Mouse (Mus musculus) megakaryocyte, embryonic 14.5 days (primary cell): ENCODE data around the gene Babam2. TPM values are rescaled to one million over a fixed set of nuclear protein-coding genes. Genes with fewer than 3 reads are reported as not detected.

ENCODE experiments used
- H3K27me3 ChIP-seq: replicated peaks from 2 replicates; pipeline ENCODE3; 2012; ENCODE audit warnings: inconsistent platforms
- H3K36me3 ChIP-seq: replicated peaks from 2 replicates; pipeline ENCODE3; 2012; ENCODE audit warnings: low read length, inconsistent platforms, mixed read lengths
- H3K4me1 ChIP-seq: 2 replicates; pipeline ENCODE4 v1.6.1; 2012; ENCODE audit warnings: inconsistent platforms
- H3K4me3 ChIP-seq: replicated peaks from 2 replicates; pipeline ENCODE3; 2012; ENCODE audit warnings: moderate library complexity, mild to moderate bottlenecking, inconsistent platforms
- H3K9me3 ChIP-seq: 2 replicates; pipeline ENCODE4 v1.6.1; 2012; ENCODE audit warnings: inconsistent platforms
- FLI1 ChIP-seq: IDR thresholded peaks from 2 replicates; pipeline ENCODE4 v1.6.1; 2012; ENCODE audit warnings: low read length, inconsistent platforms, mixed read lengths
- GATA1 ChIP-seq: IDR thresholded peaks from 3 replicates; pipeline ENCODE4 v1.6.1; 2012; ENCODE audit warnings: mixed read lengths, low read length, inconsistent platforms, borderline replicate concordance
- polyA plus RNA-seq: library from polyadenylated mRNA; stranded (reverse); fragments of >175 nt; gene quantifications from 2 replicates; pipeline ENCODE4 v1.2.3, GENCODE M21; 2012; ENCODE audit warnings: low replicate concordance; ENCODE audit not compliant: insufficient read depth

Babam2 gene
- polyA plus RNA-seq, 1 experiment, result 87.2 TPM

GRCm38 (mm10) chr5:31823673-31824072 is 126.2 kb downstream of the Babam2 start:
- H3K9me3 ChIP-seq, result no peaks in the 10 kb centered on the region
- H3K4me1 ChIP-seq, result peaks cover 19% of the 10 kb centered on the region
- H3K27me3 ChIP-seq, result no peaks in the 10 kb centered on the region
- TF ChIP-seq GATA1 (no peak), FLI1 (no peak)
- no peak overlapping the region for H3K4me3 ChIP-seq
- H3K36me3 ChIP-seq, result peaks cover 53% of the 10 kb centered on the region

- Histone ChIP-seq H3K36me3 (peaks cover 54% of the 10 kb centered on the region), H3K4me1 (peaks cover 22% of the 10 kb centered on the region), H3K4me3 (no peak overlapping the region), H3K9me3 (no peaks in the 10 kb centered on the region), H3K27me3 (no peaks in the 10 kb centered on the region)
- TF ChIP-seq GATA1 (no peak), FLI1 (no peak)
Measured at GRCm38 (mm10) chr5:31824126-31824525, 126.6 kb downstream of the Babam2 start.

GRCm38 (mm10) chr5:31827304-31827703 is 129.8 kb downstream of the Babam2 start:
- Histone ChIP-seq H3K27me3 (no peaks in the 10 kb centered on the region), H3K9me3 (no peaks in the 10 kb centered on the region), H3K4me1 (peaks cover 35% of the 10 kb centered on the region), H3K36me3 (peaks cover 47% of the 10 kb centered on the region), H3K4me3 (no peak overlapping the region)
- TF ChIP-seq FLI1 (no peak), GATA1 (no peak)

- no peaks in the 10 kb centered on the region for H3K27me3 ChIP-seq
- H3K9me3 ChIP-seq, result no peaks in the 10 kb centered on the region
- peaks cover 49% of the 10 kb centered on the region for H3K36me3 ChIP-seq
- peaks cover 35% of the 10 kb centered on the region for H3K4me1 ChIP-seq
- no peak overlapping the region for H3K4me3 ChIP-seq
- TF ChIP-seq FLI1 (no peak), GATA1 (no peak)
Measured at GRCm38 (mm10) chr5:31827896-31828295, 130.4 kb downstream of the Babam2 start.

- peaks cover 46% of the 10 kb centered on the region for H3K36me3 ChIP-seq
- no peak overlapping the region for H3K4me3 ChIP-seq
- H3K27me3 ChIP-seq, result no peaks in the 10 kb centered on the region
- TF ChIP-seq GATA1 (no peak), FLI1 (no peak)
- H3K4me1 ChIP-seq, result peaks cover 35% of the 10 kb centered on the region
- no peaks in the 10 kb centered on the region for H3K9me3 ChIP-seq
Measured at GRCm38 (mm10) chr5:31828747-31829146, 131.3 kb downstream of the Babam2 start.

- Histone ChIP-seq H3K4me3 (no peak overlapping the region), H3K4me1 (peaks cover 32% of the 10 kb centered on the region), H3K9me3 (no peaks in the 10 kb centered on the region), H3K36me3 (peaks cover 38% of the 10 kb centered on the region), H3K27me3 (no peaks in the 10 kb centered on the region)
- TF ChIP-seq GATA1 (no peak), FLI1 (no peak)
Measured at GRCm38 (mm10) chr5:31829588-31829987, 132.1 kb downstream of the Babam2 start.

GRCm38 (mm10) chr5:31831587-31831986 is 134.1 kb downstream of the Babam2 start:
- H3K4me1 ChIP-seq, result peaks cover 33% of the 10 kb centered on the region
- peaks cover 4% of the 10 kb centered on the region; the same call in 1 of the 2 replicates for H3K9me3 ChIP-seq
- no peaks in the 10 kb centered on the region for H3K27me3 ChIP-seq
- H3K4me3 ChIP-seq, result no peak overlapping the region
- peaks cover 44% of the 10 kb centered on the region for H3K36me3 ChIP-seq
- TF ChIP-seq GATA1 (no peak), FLI1 (no peak)

GRCm38 (mm10) chr5:31835691-31836090 is 138.2 kb downstream of the Babam2 start:
- peaks cover 4% of the 10 kb centered on the region; the same call in 1 of the 2 replicates for H3K9me3 ChIP-seq
- H3K4me3 ChIP-seq, result no peak overlapping the region
- TF ChIP-seq FLI1 (no peak), GATA1 (no peak)
- peaks cover 39% of the 10 kb centered on the region for H3K36me3 ChIP-seq
- H3K27me3 ChIP-seq, result no peaks in the 10 kb centered on the region
- peaks cover 25% of the 10 kb centered on the region for H3K4me1 ChIP-seq

GRCm38 (mm10) chr5:31839973-31840372 is 142.5 kb downstream of the Babam2 start:
- H3K4me1 ChIP-seq, result peaks cover 17% of the 10 kb centered on the region
- H3K27me3 ChIP-seq, result no peaks in the 10 kb centered on the region
- peaks cover 34% of the 10 kb centered on the region for H3K36me3 ChIP-seq
- H3K9me3 ChIP-seq, result peaks cover 4% of the 10 kb centered on the region; the same call in 1 of the 2 replicates
- no peak for TF ChIP-seq GATA1
- no peak for TF ChIP-seq FLI1
- H3K4me3 ChIP-seq, result no peak overlapping the region

- Histone ChIP-seq H3K4me3 (no peak overlapping the region), H3K36me3 (peaks cover 29% of the 10 kb centered on the region), H3K4me1 (peaks cover 20% of the 10 kb centered on the region), H3K9me3 (0 out of 2 replicates have a peak, but pooled peaks cover under 1% of the 10 kb centered on the region), H3K27me3 (no peaks in the 10 kb centered on the region)
- TF ChIP-seq GATA1 (no peak), FLI1 (no peak)
Measured at GRCm38 (mm10) chr5:31840406-31840805, 142.9 kb downstream of the Babam2 start.

GRCm38 (mm10) chr5:31844856-31845255 is 147.4 kb downstream of the Babam2 start:
- Histone ChIP-seq H3K36me3 (peaks cover 14% of the 10 kb centered on the region), H3K27me3 (no peaks in the 10 kb centered on the region), H3K4me1 (peaks cover 11% of the 10 kb centered on the region), H3K4me3 (no peak overlapping the region), H3K9me3 (no peaks in the 10 kb centered on the region)
- TF ChIP-seq FLI1 (no peak), GATA1 (no peak)
